Mouse (Mus musculus) stomach, postnatal 0 days (tissue): ENCODE measurements around the gene Gm11060.

Experiments used
- CTCF ChIP-seq: IDR thresholded peaks from 2 replicates; pipeline ENCODE4 v1.5.1; 2016; ENCODE audit warnings: antibody characterized with exemption, low read depth, mild to moderate bottlenecking, moderate library complexity
- EP300 ChIP-seq: optimal IDR thresholded peaks from 2 replicates; pipeline ENCODE3; 2016; ENCODE audit warnings: antibody characterized with exemption

GRCm38 (mm10) chr2:105123881-105124280 lies 32.1 kb downstream of the Gm11060 start:
- TF ChIP-seq CTCF = no peak
- TF ChIP-seq EP300 = no peak
